Mouse (Mus musculus) lung, postnatal 36 days (tissue): ENCODE data around the gene Rock2.
A peak's percentile ranks its signal among the peaks of the same experiment; 100 is the strongest.

Source experiments
- DNase-seq: peaks from one replicate; pipeline ENCODE4 v3.0.0; 2022; ENCODE audit warnings: mixed read lengths

Rock2 gene

DNA sequence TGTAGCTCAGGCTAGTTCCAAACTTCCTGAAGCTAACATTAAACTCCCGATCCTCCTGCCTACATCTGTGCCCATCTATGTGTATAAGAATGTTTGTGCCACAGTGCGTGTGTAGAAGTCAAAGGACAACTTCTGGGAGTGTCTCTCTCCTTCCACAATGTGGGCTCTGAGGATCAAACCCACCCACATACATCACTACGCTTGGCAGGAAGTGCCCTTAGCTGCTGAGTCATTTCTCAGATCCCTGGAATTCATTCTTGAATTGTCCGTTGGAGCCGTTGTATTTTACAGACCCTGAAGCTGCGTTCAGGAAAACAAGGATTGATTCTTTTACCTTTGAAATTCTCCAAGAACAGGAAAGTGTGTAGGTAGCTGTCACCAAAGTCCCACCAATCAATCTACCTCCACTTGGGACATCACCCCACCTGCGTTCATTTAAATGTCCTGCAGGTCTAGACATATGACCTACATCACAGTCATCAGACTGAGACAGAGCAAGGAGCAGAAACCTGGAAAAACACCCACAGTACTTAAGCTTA is 21.7 kb upstream of the Rock2 start:
- no peak for DNase-seq

DNA sequence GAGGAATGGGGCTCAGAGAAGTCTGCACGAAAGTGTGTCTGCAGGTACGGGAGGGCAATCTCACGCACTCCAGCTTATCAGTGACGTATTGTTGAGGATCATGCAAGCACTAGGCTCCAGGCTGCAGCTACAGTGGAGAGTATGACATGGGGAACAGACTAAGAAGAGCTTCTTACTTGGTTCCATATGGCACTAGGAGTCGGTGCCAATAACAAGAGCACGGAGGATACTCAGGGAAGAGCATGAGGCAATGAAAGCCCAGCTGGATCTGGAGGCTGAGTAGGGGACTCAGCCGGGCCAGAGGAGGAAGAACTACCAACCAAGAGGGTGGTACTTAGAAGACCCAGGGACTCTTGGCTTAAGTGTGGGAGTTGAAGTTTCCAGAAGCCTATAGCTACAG is 21.1 kb upstream of the Rock2 start:
- no peak for DNase-seq

DNA sequence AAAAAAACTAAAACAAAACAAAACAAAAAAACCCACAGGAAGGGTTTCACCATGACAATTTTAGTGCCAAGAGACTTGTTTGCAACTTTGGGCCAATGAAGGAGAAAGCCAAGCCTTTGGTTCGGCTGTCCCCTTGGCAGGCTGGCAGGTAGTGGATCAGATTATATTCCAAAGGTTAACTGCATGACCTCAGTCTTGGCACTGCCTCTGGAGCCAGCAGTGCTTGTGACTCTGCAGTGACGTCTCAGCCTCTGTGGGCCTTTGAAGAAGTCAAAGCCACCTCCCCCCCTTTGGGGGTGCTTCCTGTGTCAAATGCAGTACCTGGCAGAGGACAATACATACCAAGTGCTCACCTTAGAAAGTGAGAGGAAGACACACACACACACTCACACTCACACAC is 20.6 kb upstream of the Rock2 start:
- DNase-seq = peak; percentile 85

DNA sequence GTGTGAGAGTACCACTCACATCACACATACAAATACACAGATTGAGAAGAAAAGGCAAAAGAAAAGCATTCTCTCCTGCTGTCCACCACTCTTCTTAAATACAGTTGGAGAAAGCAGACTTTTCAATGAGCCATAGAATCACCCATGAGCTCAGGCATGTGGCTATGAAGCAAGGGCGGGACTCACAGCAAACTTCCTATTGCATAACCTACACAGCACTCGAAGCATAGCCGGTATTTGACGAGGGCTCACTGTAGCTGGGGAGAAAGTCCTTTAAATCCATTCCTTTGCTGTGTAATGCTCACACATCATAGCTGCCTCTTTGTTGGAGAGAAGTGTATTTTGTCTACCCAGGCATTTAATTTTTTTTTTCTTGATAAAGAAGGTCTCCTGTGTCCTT is 19.4 kb upstream of the Rock2 start:
- DNase-seq = peak; percentile 86

DNA sequence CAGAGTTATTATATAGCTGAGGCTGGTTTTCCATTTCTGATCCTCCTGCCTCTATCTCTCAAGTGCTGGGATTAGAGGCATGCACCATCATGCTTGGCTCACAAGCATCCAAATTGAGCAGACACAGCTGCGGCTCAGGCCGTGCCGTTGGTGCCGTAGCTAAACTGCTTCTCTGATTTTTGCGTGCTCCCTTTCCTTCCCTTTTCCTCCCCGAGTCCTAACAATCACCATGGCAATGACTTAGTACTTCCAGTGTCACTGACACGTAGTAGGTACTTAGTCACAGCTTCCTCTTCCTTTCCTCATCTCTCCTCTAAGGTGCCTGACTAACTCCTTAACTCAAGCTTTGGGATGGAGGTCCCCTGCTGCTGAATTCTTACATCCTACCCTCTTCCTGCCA is 19.0 kb upstream of the Rock2 start:
- DNase-seq = peak; percentile 38

DNA sequence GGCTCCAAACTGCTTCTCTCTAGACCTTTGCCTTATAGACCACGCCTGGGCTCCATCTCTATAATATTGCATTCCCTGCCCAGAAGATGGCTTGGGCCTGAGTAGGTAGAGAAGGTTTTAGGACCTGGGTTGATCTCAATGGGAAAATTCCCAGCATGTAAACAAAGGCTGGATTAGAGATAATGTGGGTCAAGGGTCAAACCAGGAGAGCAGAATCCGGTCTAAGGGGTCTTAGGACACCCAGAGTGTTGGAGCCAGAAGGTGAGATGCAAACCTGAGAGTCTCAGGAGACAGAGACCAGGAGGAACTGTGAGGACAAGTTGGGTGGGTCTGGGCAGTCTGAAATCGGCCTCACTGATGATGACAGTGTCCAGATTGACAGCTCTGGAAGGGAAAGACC is 18.0 kb upstream of the Rock2 start:
- no peak for DNase-seq

DNA sequence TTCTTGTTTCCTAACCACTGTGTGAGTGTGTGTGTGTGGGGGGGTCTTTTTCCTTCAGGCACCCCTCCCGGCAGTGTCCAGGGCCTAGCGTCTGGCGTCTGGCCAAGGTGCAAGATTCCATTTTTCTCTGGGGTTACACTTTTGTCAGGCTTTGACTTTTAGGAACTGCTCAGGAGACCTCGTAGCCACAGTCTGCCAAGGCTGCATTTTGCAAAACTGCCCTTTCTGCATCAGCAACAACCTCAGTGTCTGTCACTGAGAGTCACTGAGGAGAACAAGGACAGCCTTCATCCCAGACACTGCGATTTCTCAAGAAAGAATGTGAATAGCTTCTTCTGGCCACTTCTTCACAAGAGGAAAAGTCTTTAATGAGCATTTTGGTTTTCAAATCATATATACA is 17.6 kb upstream of the Rock2 start:
- DNase-seq = no peak

DNA sequence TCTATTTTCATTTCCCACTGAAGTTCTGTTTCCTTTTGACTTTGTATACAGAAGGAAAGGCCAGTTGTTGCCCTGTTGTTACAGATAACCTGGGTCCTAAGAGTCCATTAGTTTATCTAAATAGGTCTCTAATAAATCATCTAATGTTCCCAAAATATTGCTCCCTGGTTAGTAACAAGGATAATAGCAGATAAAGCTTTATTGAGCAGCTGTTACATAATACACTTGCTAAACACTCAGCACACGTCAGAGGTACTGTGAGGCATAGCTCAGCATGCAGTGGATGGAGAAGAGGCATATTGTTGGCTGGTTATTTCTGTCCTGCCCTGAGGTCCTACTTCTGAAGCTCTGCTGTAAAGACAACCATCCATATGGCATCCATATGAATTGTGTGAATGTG is 17.0 kb upstream of the Rock2 start:
- DNase-seq = peak; percentile 56

DNA sequence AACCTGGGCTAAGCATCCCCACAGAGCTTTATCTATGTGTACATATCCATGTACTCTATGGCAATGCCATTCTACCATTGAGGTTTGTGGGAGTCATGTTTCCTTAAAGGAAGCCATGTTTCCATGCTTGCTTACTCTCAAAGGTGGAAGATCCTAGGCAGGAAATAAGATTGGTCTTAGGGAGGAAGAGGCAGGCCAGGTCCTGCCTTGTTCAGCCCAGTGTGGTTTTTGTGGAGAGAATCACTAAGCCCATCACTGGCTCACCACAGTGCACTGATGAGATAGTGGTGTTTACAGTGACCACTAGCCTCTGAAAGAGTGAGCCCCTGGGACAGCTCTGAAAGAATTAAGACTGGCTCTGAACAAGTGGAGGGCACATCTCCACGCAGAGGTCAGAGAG is 15.3 kb upstream of the Rock2 start:
- no peak for DNase-seq

DNA sequence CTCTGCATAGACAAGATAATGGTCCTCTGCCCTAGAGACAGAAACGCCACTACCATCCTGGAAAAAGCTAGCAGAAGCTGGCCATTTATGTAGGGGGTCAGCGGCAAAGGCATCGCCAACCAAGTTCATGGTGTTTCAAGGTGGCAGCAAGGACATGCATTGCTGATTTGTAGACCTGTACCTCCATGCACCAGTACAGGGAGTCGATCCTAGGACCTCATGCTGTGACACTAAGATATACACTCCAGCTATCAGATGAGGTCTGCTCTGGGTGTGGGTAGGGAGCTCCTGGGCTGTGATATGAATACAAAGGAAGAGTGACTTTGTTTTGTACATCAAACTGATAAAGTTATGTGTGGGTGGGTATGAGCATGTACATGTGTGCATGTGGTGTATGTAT is 14.6 kb upstream of the Rock2 start:
- no peak for DNase-seq

DNA sequence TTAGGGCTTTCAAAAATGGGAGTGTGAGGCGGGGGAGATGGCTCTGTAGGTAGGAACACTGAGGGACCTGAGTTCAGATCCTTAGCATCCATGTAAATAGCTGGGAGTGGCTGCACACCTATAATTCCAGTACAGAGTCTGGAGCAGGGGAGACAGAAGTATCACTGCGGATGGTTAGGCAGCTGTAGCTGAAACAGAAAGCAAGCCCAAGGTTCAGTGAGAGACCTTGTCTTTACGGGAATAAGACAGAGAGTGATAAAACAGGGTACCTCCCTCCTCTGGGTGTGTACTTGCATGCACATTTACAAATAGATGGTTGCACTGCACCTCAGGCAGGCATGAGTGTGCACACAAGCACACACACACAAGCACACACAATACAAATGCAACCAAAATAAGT is 12.3 kb upstream of the Rock2 start:
- DNase-seq = no peak

DNA sequence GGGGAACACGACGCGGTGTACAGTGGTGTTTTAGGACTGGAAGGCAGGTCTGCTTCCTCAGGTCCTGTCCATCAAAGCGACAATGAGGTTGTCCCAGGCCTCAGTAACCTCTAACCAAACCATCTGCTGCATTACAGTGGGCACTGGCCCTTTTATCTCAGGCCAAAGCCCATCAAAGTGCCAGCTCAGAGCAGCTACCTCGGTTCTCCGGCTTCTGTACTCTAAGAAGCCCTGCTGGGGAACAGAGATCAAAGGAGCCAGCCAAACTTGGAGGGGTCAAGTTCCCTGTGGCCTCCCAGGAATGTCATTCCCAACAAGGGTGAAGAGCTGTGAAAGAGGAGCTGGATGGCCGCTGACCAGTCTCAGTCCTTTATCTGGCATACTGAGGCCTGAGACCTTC is 11.6 kb upstream of the Rock2 start:
- no peak for DNase-seq

DNA sequence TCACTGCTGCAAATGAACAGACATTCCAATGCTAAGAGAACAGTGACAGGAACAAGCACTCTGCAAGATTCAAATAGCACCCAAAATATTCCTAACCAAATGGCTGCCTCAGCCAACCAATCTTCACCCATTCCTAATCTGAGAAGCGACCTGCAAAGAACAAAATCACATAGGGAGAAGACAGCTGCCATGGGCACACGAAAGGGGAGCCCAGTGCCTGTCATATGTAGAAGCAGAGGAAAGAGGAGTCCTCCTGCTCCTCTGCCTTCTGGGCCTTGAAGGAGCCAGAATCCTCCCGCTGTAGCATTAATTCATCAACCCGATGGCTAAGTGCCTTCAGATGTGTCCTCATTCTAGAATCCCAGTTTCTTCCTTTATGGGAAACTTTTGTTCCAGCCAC is 10.2 kb upstream of the Rock2 start:
- no peak for DNase-seq

DNA sequence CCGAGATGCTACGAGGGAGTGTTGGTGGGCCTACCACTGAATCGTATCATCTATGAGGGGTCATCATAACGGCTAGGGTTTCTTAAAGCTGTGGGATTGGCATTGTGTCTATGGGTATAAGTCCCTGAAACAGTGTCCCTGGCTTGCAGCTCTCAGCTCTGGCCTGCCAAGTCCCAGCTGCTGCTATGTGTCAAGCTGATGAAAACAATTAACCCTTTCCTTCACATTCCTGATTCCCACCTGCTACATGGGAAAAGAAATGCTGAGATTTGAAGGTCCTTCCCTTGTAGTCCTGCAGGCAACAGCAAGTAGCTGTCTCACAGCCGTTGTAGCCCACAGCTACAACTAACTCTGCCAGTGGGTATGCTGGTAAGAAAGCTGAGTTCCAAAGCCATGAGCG is 8.3 kb upstream of the Rock2 start:
- DNase-seq = no peak

DNA sequence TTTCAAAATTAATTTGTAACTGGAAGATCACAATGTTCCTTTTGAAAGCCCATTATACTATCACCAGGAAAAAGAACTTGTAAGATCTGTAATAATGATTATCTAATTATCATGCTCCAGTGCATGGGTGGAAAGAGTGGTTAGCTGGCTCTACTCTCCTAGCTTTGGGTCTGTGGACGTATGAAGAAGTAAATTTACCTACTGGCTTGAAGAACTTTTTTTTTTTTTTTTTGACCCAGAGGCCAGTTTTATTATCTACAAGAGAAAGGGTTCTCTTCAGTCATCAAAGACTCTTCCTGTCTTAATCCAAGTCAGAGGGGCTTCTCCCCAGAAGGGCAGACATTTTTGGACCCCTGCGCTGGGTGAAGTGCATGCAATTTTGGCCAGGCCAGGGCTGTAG is 1.7 kb upstream of the Rock2 start:
- no peak for DNase-seq

DNA sequence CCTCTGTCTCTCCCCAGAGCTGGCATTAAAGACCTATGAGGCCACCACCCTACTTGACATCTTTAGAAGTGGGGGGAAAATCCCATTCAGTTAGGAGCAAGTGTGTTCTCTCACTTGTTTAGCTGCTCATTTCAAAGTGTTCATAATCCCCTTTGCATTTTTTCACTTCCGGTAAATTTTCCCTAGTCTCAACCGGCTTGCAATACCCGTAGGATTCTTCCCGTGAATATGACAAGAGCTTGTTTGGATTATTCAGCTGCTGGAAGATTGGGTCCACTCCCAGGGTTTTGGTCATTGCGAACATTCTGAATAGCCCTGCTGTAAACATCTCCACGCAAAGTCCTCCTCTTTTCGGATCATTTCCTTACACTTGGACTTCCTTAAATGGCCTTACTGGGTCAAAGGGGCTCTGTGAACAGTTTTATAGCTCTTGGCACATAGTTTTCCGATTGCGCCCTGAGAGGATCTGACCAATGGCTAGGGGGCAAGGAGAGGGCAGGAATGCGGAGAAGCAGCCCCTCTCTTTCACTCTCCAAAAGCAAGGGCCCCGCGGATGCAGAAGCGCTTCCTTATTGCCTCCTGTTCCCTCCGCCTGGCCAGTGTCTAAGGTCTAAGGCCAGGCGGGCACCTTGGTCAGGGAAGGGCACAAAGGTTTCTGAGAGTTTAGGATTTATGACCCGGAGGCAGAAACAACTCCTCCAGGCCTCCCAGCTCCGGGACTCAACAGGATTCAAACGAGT is 869 bp upstream of the Rock2 start:
- peak; percentile 75 for DNase-seq

DNA sequence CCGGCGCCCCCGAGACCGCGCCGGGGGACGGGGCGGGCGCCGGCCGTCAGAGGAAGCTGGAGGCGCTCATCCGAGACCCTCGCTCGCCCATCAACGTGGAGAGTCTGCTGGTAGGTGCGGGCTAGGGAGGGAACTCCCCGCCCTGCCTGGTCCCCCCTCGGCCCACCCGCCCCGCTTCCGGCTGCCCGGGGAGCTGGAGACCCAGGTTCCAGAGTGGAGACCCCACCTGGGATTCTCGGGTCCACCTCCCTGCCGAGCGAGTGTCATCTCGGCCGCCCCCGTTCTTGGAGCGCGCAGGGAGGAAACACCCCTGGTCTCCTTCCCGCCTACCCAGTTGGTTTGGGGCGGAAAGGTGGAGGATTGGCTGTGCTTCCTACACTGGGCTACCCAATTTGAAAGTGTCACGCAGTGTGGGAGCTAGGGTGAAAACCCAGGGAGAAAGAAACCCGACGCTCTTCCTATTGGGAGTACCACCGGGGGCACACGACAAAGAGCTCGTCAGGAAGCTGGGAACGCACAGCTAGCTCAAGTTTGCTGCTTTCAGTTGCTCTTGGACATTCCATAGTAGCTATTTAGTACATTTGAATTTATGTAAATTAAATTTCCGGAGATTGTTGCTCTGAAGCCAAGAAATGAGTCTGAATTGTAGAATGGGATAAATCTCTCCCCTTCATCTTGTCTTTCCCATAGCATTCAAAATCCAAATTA is 680 bp downstream of the Rock2 start:
- peak; percentile 44 for DNase-seq

DNA sequence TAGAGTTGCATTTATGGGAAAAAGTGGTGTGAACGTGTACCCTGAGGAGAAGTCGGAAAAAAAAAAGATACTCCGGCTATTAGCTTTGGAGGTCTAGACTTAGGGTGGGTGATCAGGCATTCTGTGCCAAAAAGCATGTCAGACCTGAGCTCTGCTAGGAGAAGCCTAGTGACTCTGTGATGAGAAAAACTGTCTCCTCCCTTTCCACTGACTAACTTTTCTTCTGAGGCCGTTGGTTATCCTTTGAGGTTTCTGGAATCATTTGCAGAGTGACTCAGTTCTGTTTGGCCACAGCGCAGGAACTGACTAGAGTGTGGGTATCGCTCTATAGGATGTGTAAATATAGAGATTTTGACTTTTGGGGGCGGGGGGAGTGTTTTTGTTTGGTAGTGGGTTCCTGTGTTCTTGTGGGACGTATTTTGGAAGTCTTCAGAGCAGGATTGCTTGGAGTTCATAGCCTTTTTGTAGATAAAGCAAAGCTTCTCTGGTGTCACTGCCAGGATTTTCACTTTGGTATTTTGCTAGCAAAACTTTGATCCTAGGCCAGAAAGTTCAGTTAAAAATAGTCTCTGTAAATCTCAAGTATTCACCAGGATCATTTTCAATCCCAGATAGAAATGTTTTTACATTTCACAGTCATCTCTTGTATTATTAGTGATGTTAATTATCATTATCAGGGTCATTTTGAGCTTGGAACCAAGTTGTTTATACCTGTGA is 1.5 kb downstream of the Rock2 start:
- DNase-seq = peak; percentile 39

DNA sequence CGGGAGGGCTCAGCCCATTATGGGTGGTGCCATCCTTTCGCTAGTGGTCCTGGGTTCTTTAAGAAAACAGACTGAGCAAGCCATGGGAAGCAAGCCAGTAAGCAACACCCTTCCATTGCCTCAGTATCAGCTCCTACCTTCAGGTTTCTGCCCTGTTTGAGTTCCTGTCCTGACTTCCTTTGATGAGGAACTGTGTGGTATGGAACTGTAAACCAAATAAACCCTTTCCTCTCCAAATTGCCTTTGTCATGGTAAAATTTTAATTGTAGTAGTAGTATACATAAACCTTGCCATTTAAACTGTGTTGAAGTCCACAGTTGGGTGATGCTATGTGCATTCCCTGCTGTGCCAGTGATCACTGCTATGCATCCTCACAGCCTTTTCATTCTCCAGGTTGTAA is 2.5 kb downstream of the Rock2 start:
- DNase-seq = peak; percentile 35

DNA sequence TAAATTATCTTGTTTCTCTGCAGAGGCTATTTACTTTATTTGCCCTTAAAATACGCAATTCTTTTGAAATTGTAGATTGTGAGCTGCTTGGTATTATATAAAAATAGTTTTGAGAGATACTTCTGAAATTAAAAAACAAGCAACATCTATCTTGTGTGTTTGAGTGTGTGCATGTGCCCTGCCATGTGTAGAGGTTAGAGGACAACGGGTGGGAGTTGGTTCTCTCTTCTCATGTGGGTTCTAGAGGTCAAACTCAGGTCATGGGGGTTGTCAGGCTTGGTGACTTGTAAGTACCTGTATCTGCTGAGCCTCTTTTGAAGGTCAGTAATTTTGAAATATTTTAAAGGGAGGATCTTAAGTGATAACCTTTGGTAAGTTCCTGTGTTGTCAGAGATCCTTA is 3.5 kb downstream of the Rock2 start:
- DNase-seq = no peak

DNA sequence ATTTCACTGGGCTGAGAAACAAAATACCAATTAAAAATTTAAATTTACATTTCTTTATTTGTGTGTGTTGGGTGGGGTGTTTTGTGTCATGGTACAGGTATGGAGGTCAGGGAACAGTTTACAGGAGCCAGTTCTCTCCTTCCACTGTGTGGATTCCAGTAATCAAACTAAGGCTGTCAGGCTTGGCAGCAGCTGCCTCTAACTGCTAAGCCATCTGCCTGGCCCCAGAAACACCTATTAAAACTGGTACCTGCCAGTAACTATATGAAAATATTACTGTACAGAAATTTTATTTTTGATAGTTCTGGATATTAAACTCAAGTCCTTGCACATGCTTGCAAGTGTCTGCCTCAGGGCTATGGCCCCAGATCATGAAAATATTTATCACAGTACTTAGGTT is 4.1 kb downstream of the Rock2 start:
- no peak for DNase-seq

DNA sequence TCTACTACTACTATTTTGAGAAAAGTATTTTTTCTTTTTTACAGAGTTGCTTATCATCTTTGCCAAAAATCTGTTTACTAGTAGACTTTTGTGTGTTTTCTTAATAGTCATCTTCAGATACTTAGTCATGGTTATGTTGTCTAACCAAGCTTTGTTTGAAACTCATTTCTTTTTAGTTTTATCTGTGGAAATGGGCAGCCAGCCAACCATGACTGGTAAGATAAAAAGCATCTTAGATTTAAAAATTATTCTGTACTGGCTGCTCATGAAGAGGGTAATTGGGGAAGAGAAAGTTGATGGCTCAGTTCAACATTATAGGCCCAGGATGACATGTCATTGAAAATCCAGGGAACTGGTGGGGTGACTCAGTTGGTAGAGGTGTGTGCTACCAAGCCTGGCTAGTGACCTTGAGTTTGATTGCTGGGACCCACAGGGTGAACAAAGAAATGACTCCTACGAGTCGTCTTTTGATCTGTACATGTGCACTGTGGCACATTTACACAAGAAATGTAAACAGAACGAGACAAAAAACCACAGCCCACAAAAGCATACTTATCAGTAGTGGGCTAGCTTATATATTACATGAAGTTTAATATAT is 6.0 kb downstream of the Rock2 start:
- no peak for DNase-seq

DNA sequence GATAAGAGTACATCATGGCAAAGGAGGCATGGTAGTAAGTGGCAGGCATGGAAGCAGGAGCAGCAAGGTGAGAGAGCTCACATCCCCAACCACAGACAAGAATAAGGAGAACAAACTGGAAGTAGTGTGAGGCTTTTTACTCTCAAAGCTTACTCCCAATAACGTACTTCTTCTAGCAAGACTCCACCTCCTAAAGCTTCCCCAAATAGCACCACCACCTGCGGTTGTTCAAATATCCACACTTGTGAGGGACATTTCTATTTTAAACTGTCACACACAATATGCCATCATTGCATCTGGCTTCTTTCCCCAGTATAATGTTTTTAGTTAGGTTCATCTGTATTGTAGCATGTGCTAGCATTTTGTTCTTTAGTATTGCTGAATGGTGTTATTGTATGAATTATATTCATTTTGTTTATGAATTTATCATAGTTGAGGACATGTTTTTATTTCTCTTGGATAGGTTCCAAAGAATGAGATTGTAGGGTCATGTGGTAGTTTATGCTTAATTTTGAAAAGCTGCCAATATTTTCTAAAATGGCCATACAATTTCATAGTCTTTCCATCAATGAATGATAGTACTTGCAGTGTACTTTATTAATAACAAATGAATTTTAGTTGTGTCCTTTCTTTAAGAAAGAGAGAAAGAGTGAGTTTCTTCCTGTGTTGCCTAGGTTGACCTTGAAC is 9.4 kb downstream of the Rock2 start:
- DNase-seq = no peak
